Mouse (Mus musculus) adrenal gland, postnatal 14 days (tissue): ENCODE results near the gene Prlr. TPM values are rescaled to one million over a fixed set of nuclear protein-coding genes. Genes with fewer than 3 reads are reported as not detected.

Experiments
- DNase-seq: peaks from one replicate; pipeline ENCODE4 v3.0.0; 2021; ENCODE audit warnings: mixed read lengths
- total RNA-seq: library from RNA; stranded (reverse); gene quantifications from 2 replicates; pipeline ENCODE4 v1.2.3, GENCODE M21; 2021

Gene Prlr
- total RNA-seq, 1 experiment from 2014 or later: 152 TPM

DNA sequence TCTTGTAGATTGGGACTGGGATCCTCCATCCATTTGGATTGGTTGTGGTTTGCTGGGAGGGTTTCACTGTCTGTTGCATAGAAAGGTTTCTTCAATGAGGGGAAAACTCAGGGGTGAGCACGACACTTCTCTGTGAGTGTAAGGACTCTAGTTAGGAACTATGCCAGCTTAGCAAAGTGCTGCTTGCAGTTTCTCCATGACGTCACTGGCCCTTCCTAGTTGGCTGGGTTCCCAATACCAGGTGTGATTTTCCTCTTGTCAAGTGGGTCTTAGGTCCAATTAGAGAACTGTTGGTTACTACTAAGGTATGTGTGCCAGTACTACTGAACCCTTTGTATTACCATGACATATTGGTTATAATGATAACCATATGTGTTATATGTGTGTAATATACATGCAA, 51.6 kb downstream of the Prlr start:
- no peak for DNase-seq

DNA sequence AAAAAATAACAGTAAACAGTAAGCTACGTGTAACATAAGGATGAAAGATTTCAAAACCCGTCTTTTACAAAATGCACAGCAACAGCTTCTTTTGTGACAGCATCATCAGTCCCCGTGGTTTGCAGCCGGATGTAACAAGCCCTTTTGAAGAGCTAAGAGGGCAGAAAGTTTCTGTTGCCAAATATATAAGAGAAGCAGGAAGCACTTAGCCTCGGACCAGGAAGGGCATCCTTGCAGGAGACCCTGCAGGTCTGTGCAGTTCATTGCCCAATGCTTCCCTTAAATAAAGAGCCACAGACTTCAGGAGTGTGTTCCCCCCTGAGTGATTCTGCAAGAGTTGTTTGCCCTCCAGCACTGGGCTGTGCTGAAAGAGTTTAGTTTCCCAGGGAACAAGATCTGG, 58.9 kb downstream of the Prlr start:
- no peak for DNase-seq

DNA sequence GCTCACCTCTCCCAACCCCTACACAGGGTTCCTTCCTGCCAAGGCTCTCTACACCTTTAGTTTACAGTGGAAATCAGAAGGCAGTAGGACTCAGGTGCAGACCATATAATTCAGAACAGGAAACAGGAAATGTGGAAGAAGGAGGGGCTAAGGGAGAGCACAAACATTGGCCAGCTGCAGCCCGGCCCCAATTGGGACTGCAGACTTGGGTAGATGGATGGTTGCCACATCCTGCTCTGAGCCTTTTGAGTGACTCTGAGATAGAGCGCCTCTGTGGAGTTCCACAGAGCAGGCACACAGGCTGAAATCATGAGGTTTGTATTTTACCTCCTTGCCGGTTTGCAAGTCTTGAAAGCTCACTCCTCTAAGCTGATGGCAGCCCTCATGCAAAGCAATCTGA, 59.8 kb downstream of the Prlr start:
- no peak for DNase-seq

DNA sequence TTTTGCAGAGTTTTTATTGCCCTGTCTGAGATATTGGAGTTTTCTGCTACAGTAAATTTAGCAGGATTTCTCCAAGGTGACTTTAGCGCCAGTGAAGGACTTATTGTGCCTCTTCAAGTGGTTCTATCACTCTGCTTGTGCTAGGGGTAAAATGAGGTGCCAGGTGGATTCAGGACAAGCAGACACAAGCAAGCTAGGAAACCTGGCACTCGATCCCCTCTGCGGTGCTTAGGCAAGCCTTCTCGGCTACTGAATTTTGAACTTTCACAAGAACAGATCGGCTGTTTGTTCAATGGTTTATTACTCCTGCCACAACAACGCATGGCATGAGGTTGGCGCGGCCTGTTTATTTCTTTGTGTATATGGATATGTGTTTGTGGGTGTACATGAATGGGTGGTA, 61.4 kb downstream of the Prlr start:
- DNase-seq: no peak

DNA sequence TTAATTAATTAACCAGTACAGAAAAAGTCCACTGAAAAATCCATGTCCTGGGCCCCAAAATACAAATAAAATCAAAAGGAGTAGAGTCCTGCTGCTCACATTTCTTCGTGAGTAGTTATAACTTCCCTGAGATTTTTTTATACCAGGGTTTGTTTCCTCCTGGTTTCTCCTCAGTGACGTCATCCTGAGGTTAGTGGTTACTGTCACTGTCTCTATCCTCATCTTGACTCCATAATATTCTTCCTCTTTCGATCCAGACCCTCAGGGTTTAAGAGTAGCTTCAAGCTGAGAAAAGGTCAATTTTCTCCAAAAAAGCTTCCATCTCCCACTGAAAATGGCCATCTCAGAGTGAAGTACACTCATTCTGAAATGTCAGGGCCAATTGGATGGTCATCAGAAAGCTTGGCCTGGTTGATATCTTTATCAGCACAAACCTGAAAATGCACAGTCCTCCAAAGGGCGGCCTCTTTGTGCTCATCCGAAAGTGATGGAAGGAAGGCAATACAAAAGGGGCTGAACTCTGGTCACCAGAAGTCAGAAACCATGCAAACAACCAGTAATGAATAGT, 63.3 kb downstream of the Prlr start:
- DNase-seq: peak; percentile 44

DNA sequence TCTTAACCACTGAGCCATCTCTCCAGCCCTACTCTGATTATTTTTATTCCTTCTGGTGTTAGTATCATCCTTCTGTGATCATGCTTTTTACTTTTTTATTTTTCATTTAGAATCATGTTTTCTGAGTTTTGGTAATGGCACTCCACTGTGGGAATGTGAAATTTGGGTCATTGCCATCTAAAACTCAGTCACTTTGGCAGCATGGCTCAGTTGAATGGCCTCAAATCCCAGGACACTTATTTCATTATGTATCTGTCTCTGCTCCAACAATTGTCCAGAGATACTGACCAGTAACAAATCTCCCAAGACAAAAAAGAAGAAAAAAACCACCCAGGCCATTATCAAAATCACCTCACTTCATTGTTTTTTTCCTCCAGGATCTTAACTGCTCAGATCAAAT, 65.2 kb downstream of the Prlr start:
- DNase-seq: no peak

DNA sequence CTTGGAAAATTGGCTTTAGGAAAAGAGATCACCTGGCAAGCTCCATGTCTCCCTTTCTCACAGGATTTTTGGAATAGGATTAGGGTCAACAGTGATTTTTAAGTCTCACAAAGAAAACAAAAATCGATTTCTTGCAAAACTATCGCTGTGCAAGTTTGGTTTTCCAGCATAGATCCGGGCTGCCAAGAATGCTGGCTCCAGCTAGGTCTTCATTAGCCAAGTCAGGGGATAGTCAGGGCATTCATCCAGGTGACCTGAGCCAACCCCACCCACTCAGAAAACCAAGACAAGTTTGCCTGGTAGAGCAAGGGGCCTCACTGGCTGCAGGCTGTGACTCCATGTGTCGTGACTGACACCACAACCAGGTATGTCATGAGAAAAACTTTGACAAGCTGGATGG, 72.2 kb downstream of the Prlr start:
- DNase-seq: peak; percentile 32

DNA sequence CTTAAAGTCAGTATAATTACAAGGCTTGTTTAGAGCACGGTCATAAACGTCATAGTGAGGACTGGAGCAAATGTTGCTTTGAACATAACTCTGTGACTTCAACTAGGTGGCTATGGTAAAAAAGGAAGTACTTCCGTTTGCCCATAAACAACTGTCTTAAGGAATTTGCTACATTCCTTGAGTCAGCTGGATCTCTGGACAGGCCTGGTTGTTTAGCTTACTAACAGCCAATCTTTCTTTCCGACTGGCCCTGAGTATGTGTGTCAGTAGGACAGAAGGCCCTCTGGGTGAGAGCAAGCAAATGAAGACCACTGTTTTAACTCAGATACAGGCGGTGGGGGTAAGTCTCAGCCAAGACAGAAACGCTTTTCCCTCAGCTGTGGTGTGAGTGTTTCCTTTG, 73.7 kb downstream of the Prlr start:
- no peak for DNase-seq

DNA sequence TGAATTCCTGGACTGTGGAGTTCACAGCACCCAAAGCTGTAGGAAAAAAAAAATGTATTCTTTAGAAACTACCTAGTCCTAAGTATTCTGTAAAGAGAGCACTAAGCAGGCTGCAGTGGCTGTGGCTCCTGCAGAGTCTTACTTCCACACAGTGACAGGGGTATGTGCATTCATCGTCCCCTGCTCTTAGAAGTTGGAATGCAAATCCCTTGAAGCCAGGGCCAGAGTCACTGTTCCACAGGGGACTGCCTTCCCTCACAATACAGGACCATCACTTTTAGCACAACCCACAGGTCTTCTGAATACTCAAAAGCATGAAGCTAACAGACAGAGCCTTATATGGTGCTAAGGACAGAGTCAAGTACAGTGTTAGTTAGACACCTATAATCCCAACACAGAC, 75.5 kb downstream of the Prlr start:
- DNase-seq: peak; percentile 52

DNA sequence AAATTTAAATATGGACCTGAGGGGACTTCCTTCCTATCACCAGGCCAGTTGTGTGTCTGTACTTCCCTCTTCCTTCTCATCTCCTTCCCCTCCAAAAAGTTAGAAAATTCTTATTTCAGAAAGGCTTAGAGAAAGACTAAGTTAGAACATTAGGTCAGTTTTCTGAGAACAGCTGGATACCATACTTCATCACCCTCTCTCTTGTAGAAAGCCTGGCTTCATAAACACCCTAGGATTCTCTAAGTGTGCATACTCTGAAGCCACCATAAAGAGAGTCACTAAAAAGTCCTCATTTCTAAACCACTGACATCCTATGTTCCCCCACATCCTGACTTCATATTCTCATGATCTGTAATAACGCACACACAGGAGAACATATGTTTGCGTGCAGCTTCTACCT, 85.2 kb downstream of the Prlr start:
- DNase-seq: no peak

DNA sequence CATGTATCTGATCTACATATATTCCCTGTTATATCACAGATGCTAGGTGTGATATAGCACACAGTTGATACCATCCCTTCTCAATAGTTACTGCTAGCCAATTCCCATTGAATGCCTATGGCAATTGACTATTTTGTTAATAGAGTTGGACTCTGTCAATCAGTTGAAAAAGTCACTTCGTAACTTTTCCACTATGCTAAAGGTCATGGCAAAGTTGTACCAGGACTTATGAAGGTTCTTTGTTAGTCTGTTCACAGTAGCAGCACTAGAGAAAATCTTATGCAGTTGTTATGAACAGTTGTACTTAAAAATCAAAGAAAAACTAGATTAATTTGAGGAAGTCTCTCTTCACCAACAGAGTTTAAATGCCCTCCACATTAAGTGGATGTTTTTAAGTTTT, 85.6 kb downstream of the Prlr start:
- no peak for DNase-seq

DNA sequence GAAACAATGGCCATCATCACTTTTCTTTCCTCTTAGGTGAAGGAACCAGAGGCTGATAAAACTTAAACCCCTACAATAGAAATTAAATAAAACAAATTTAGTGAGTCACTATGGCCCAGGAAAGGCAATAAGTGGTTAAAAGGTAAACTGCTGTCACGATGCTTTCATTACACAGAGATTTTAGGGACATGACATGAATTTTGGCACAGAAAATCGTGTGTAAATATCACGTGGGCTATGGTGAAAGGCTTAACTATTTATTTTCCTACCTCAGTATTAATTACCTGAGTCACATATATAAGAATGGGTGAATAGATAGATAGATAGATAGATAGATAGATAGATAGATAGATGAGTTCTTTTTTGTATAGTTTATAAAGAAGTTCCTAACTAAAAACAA, 86.4 kb downstream of the Prlr start:
- no peak for DNase-seq

DNA sequence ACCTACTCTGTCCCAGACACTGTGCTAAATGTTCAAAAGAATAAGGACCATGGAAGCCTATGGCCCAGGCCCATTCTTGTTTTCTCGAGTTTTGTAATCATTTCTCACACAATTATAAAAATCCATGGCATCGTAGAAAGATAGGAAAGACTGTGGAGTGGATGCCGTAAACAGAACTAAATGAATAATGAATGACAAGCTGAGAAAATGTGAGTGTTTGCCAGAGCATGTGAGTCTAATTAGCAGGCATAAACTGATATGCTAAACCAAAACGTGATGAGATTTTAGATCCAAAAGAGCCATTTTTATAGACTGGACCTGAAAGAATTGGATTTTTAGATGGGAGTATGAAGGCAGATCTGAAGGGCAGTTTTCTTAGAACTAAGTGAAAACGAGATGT, 87.8 kb downstream of the Prlr start:
- no peak for DNase-seq

DNA sequence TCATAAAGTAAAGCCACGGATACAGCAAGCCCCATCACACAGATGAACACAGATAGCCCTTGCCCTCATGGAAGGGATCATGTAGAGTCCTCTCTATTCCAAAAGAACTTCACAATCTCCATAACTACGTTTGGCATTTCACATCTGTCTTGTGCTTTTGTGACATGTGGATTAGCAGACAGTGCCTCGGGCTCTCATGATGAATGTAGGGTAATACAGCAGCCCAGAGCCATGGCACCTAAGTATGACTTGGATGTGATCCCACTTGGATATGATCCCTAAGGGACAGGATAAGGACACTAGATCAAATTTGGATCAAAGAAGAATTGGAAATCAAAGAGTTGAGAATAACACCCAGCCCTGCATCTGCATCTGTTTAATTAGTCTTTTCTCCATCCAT, 90.2 kb downstream of the Prlr start:
- no peak for DNase-seq

DNA sequence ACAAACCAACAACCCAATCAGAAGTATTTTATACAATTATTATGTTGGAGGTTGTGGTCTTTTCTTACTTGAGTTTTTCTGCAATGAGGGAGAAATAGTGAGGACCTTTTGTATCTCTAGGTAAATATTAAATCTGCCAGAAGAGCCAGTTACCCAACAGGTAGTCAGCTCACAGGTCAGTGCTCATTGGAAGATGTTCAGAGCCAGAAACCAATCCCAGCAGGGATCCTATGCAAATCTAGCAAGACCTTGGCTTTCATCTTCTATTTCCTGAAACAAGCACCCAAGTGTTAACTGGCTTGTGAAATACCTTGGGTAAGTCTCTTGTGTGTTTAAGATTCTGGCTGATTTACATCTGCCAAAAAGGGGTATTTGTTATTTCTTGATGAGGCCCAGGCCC, 99.3 kb downstream of the Prlr start:
- DNase-seq: no peak

DNA sequence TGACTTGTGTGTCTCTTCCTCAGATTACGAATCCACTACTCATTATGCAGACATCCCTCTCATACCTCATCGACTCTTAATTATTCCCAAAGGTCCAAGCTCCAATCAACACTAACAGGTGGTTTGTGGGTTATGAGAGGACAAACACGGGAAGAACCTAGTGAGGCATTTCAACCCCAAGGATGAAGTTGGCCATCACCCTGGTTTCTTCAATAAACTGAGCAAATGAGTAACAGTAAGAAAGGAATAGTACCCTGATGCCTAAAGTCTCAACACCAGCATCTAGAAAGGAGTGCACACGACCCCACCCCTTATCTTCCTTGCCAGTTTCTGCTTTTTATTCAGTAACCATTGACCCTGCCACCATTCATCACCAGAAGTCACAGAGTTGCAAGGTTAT, 100.4 kb downstream of the Prlr start:
- no peak for DNase-seq

DNA sequence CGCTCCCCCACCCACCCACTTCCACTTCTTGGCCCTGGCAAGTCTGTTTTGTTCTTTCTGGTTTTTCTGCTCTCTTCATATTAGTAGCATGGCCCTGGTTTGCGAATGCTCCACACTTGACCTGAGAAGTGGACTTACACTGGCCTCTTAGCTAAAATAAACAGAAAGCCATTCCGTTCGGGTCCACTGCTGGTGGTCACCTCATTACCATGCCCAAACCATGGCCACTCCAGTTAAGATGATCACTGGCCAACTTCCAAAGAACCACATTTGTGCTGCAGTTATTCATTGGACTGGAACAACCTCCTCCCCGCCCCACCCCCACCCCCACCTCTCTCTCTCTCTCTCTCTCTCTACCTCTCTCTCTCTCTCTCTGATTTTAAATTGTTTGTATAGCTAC, 104.5 kb downstream of the Prlr start:
- no peak for DNase-seq

DNA sequence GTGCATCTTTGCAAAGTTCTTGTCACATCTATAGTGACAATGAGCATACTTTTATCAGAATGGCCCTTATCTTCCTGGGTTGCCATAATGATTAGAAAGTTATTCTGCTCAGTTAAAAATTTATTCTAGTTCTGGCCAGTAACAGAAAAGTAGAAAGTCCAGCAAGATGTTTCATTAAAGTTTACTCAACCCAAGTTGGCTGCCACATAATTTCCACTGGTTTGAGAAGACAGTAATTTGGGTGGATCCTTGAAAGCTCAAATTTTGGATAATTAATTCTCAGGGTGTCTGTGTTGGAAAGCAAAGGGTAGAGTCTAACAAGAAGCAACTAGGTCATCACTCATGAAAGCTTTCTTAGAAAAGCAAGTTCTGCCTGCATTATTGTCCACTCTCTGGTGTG, 106.6 kb downstream of the Prlr start:
- no peak for DNase-seq

DNA sequence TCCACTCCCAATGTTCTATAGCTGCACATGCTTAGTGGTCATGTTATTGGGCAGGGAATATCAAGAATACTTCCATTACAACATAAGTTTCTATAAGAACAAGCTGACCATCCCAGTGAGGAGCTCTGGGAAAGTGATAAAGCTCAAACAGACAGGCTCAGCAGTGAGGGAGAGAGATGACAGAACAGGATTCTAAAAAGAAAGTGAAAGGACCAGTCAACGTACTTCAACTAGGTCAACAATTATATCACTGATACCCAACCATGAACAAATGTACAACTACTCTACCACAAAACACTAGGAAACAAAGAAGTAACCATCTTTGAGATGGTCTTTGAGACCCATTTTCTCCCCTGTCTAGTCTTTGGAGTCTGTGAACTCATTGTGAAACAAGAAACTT, 119.5 kb downstream of the Prlr start:
- no peak for DNase-seq

DNA sequence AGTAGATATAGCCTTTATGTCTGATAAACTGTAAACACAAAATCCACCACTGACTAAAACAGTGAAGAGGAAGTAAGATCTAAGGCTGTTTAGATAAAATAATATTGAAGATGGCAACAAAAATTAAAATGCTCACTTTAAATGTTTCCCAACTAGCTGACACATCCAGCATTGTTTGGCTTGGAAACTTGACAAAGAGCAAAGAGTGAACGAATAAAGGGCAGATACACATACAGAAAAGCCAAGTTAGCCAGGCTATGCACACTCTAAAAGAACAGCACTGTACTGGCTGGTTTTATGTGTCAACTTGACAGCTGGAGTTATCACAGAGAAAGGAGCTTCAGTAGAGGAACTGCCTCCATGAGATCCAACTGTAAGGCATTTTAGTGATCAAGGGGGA, 121.0 kb downstream of the Prlr start:
- DNase-seq: no peak

DNA sequence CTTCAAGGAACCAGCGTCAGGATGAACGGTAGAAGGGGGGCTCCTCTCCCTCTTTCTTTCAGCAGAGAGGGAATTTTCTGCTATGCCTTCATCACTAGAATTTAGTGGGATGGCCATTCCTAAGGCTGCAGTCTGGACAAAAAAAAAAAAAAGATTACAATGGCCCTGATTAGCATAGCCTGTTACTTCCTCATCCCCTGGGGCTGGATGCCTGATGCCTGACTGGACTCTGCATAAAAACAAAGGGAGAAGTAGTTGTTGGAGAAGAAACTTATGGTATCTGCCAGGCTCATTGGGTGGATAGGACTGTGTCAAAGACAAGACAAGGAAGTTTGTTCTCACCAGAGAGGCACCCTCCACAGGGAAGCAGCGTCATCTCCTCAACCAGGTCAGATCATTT, 122.4 kb downstream of the Prlr start:
- no peak for DNase-seq

DNA sequence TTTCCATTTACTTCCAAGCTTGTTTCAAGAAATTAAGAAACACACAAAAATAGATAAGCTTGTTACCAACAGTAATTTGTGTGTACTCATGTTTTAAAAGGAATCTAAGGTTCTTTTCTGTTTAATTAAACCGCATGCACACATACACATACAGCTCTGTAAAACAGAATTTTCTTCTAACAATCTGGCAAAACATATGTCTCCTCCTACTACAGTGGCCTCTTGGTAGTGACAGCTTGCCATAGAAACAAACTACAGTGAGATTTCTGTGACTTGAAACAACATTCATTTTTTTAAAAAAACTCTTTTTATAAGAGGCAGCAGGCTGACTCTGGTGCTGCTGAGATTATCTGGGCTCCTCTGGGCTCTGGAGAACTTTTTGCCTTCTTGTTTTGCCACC, 129.4 kb downstream of the Prlr start:
- DNase-seq: no peak

DNA sequence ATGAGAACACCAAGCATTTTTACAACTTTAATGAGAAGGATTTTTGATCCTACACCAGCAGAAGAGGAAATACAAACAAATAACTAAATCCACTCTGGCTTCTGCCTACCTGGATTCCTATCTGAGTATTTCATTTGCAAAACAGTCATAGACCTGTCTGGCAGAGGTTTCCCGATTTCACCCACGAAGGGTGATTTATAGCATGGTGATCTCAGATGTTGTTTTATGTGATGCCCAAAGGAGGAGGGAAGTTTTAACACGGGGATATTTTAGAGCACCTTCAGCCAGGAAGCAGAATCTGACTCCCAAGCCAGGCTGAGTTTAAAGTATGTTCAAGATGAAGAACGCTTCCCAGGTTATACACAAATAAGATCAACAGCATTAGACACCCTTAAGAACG, 134.8 kb downstream of the Prlr start:
- DNase-seq: no peak

DNA sequence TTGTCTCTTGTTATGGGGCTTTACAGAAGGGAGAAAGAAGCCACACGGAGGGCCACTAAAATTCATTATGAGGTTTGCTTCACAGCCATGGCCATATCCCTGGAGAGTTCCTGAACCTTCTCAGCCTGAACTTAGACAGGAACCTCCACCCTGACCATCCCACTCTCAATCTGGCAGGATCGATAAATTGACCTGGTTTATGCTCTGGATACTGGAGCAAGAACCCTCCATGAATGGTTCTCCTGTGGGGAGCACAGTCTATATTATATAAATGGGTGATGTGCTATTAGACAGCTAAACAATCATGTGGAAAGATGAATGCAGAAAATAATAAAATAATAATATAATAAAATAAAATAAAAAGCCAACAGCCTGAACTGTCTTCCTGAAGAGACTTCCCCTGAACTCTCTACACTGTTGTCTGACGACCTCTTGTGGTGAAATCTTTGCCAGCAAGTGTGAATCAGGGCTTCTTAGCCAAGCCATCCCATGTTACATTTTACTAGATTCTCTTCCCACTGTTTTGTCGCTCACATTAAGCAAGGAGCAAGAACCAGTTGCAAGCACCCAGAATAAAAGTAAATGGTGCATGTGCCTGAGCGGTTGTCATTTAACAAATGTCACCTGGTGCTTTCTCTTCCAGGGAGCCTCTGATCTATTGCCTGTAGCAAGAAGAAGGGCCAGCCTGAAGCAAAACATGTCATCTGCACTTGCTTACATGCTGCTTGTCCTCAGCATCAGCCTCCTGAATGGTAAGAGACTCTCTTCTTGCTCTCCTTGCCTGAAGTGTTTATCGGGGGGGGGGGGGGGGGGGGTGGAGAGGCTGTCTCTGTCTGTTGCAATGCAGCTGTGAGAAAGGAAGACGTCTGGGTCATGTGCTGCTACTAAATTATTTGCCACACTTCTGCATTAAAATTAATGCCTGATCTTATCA, 136.8 kb downstream of the Prlr start:
- DNase-seq: peak; percentile 80
